Mouse (Mus musculus): Measurements from ENCODE around the gene Astl.
A peak's percentile ranks its signal among the peaks of the same experiment; 100 is the strongest.

Gene Astl

GRCm38 (mm10) chr2:127324456-127324855 is 14.0 kb upstream of the Astl start:
- DNase-seq (ENCODE audit: low spot score) = no peak

- DNase-seq (ENCODE audit: low spot score) = peak; percentile 25
Observed at GRCm38 (mm10) chr2:127328090-127328851, 10.2 kb upstream of the Astl start.

DNA sequence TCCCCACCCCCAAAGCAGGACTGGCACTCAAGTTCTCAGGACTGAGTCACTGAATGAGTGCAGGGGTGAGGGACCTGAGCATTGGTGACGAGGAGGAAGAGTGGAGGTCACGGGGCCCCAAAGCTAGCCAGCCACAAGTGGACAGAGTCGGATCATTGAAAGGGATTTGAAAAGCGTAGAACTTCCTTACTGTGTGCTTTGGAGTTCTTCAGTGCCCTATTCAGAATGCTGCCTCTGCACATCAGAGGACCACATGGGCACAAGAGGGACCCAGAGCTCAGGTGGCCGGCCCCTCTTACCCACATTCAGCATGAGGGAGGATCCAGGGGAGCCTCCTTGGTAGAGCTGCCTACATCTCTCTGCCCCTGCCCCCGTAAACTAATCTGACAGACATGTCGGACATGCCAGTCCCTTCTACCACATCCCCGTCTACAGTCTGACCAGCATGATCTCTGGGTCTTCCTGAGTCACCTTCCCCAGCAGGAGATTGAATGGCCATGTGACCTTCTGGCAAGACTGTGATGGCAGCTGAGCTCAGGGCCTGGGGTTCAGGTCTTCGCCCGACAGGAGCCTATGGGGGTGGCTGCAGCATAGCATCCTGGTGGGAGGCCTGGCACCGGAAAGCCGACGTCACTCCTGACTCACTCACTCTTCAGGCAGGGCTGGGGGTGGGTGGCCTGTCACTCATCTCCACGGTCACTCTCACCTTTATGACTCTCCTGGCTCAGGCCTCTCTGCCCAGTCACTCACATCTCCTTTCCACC is 5.5 kb upstream of the Astl start:
- no peak for DNase-seq (ENCODE audit: low spot score)

DNA sequence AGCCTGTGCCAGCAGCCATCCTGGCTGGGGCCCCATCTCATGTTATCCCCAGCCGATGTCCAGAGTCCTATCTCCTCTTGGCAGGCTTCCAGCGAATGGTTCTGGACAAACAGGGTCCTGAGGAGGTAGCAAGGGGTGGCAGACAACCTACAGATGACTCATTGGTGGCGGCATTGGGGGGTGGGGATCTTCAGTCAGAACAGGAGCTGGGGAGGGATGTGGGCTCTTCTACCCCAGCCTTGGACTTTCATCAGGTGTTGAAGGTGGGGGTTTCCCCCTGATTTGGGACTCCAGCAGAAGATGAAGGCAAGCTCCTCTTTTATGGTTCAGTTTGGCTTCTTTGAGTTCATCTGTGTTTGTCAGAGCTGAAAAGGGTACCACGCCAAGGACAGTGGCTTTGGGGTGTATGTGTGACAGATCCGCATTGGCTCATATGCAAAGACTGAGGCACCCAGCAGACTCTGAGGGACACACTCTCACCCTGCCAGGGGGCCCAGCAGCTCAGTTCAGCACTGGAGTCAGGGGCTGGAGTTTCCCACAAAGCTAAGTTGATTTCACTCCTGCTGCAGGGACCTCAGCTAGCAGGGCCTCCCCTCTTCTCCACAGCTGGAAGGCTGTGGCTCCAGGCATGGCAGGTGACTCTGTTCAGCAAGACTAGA is 4.4 kb upstream of the Astl start:
- DNase-seq (ENCODE audit: low spot score) = no peak

GRCm38 (mm10) chr2:127335078-127335541 is 3.3 kb upstream of the Astl start:
- no peak for DNase-seq (ENCODE audit: low spot score)

GRCm38 (mm10) chr2:127335767-127336496 is 2.5 kb upstream of the Astl start, which contains the start of gene Dusp2:
Dusp2 (plus strand) TSS chr2:127336159.
- DNase-seq (ENCODE audit: low spot score) = peak; percentile 66

GRCm38 (mm10) chr2:127336497-127336832 is 2.0 kb upstream of the Astl start:
- no peak for DNase-seq (ENCODE audit: low spot score)

DNA sequence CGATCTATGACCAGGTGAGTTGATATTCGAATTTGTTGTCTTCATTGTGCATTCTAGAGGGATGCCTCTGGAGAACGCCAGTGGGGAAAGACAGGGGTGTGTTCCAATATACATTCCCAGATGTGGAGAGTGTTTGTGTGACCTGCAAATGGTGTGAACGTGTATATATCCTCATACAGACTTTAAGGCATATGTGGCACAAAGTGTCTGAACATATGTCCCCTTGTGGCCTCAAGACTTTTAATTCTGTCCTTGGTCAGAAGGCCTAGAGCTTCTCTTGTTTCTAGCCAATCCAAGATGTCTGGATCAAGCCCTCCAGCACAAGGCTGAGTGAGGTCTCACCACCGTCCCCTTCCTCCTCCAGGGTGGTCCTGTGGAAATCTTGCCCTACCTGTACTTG is 1.6 kb upstream of the Astl start:
- no peak for DNase-seq (ENCODE audit: low spot score)

DNA sequence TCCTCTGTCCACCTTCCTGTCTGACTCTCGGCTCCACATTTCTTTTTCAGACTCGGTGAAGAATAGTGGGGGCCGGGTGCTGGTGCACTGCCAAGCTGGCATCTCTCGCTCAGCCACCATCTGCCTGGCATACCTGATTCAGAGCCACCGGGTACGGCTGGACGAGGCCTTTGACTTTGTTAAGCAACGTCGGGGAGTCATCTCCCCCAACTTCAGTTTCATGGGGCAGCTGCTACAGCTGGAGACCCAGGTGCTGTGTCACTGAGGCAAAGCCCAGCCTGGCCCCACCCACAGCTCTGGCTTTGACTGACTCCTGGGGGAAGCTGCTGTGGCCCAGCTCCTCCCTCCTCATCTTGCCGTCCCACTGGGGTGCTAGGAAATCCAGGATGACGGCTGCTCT is 908 bp upstream of the Astl start:
- DNase-seq (ENCODE audit: low spot score) = no peak

DNA sequence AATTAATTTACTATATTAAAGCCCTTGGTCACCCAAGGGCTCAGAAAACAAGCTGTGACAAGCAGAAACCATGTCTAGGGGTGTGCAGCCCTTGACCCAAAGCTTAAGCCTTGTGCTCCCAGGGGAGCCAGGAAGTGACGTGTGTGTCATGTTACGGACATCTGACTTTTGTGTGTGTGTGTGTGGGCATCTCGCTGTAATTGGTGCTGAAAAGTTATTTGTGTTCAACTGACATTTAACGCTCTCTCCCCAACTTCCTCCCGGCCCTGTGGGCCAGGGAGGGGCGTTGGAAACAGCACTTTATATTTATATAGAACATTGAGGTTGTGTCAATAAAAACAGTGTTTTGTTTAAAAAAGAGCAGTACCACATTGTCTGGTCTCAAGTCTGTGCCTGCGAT is 427 bp upstream of the Astl start:
- DNase-seq (ENCODE audit: low spot score) = no peak

- no peak for DNase-seq (ENCODE audit: low spot score)
Observed at GRCm38 (mm10) chr2:127338833-127339232, 394 bp downstream of the Astl start.

DNA sequence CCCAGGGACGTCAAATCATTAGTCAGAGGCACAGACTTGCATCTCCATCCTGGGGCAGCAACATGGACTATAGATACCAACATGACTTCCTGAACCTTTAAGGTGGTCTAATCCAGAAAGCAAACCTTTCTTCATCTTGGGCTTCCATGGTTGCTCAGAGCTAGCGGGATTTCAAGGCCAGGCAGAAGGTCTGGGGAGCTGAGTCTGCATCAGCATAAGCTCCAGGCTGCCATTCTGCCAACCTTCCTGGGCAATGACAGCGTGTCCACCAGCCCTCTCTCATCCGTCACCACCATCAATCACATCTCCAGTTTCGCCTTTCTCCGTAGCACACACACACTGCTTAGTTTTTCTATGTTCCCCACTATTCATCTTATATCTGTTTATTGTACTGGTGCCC is 823 bp downstream of the Astl start:
- no peak for DNase-seq (ENCODE audit: low spot score)

- DNase-seq (ENCODE audit: low spot score) = peak; percentile 23
Observed at GRCm38 (mm10) chr2:127341159-127341558, 2.7 kb downstream of the Astl start.

DNA sequence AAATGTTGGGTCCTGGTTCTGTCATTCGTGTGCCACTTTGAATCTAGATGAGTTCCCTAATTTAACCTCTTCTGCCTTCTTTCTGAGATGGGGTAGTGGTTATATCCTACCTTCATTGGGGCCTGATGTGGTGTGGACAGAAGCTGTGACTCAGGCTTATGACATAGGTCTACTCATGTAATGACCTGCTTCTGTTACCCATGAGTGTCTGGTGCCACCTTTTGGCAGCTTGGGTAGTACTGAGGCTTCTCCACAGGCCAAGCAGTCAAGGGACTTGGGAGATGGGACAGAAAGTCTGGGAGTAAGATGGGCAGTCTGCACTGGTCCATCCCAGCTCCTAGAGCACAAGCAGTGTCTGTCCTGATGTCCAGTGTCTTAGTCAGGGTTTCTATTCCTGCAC is 7.9 kb downstream of the Astl start:
- DNase-seq (ENCODE audit: low spot score) = no peak

- DNase-seq (ENCODE audit: low spot score) = no peak
Observed at GRCm38 (mm10) chr2:127347147-127347985, 8.9 kb downstream of the Astl start.

DNA sequence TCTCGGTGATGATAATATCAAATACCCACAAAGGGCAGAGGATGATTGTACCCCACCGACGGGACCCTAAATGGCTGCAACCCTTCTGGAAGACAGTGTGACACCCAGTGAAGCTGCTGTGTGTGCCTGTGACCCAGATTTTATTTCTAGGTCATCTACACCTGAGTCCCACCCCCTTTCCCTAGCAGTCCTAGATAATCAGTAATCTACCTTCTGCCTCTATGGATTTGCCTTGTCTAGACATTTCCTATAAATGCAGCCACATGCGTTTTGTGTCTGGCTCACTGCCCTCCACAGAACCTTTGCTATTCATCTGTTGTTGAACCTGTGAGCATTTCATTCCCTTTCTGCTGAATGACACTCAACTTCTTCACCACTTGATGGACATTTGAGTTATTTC is 15.4 kb downstream of the Astl start:
- DNase-seq (ENCODE audit: low spot score) = no peak

- DNase-seq (ENCODE audit: low spot score) = peak; percentile 82
Observed at GRCm38 (mm10) chr2:127362459-127363281, 24.2 kb downstream of the Astl start, which contains the start of gene Adra2b. Adra2b (plus strand) TSS chr2:127363208.

GRCm38 (mm10) chr2:127363282-127363652 is 24.8 kb downstream of the Astl start:
- DNase-seq (ENCODE audit: low spot score) = no peak

DNA sequence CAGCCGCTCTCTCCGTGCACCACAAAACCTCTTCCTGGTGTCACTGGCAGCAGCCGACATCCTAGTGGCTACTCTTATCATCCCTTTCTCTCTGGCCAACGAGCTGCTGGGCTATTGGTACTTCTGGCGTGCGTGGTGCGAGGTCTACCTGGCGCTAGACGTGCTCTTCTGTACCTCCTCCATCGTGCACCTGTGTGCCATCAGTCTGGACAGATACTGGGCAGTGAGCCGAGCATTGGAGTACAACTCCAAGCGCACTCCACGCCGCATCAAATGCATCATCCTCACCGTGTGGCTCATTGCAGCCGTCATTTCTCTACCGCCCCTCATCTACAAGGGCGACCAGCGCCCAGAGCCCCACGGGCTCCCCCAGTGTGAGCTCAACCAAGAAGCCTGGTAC is 25.3 kb downstream of the Astl start:
- DNase-seq (ENCODE audit: low spot score) = no peak

GRCm38 (mm10) chr2:127364452-127364851 is 26.0 kb downstream of the Astl start:
- no peak for DNase-seq (ENCODE audit: low spot score)

All from yolk sac, embryonic 10.5 days (tissue).